Mouse (Mus musculus) brown adipose tissue, adult 24 weeks (tissue): ENCODE measurements around the gene Gtf2h4. TPM values are rescaled to one million over a fixed set of nuclear protein-coding genes. Genes with fewer than 3 reads are reported as not detected.
A peak's percentile ranks its signal among the peaks of the same experiment; 100 is the strongest.

ENCODE experiments used
- H3K27ac ChIP-seq: fragments of 200-500 bp; replicated peaks from 2 replicates; pipeline ENCODE4 v1.5.1; 2012; ENCODE audit warnings: low read depth, mild to moderate bottlenecking, low read length
- H3K4me1 ChIP-seq: fragments of 200-500 bp; 2 replicates; pipeline ENCODE4 v1.6.1; 2012; ENCODE audit warnings: low read length, mixed read lengths; ENCODE audit not compliant: control insufficient read depth, insufficient read depth, insufficient read length
- H3K4me3 ChIP-seq: fragments of 200-500 bp; 2 replicates; pipeline ENCODE4 v1.5.1; 2012; ENCODE audit warnings: low read depth, mild to moderate bottlenecking, low read length, moderate library complexity; ENCODE audit not compliant: insufficient read depth
- polyA plus RNA-seq: library from polyadenylated mRNA; stranded (reverse); fragments of >200 nt; gene quantifications from 2 replicates; pipeline ENCODE4 v1.2.4, GENCODE M21; 2012; ENCODE audit not compliant: missing spikeins, insufficient read depth, insufficient read length

Gtf2h4 gene
- polyA plus RNA-seq, 1 experiment: 19.0 TPM

DNA sequence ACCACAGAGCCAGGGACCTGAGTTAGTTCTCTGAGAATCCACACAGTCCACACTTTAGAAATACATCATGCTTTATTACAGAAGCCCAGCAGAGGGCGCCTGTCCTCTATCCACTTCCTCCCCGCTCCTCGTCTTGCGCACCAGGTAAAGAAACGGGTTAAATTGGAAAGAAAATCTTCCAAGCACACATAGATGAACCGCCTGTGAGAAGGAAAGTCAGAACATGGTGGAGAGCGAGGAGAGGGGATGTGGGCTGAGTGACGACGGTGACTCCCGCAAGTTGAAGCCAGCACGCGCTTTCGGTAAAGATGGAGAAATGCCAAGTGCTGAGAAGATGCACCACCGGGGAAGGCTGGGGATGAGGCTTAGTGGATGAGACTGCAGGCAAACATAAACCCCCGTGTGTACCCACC is 37.8 kb downstream of the Gtf2h4 start:
- peak overlapping the region; percentile 50 for H3K4me3 ChIP-seq
- H3K4me1 ChIP-seq: no peaks in the 10 kb centered on the region
- no peak overlapping the region for H3K27ac ChIP-seq

DNA sequence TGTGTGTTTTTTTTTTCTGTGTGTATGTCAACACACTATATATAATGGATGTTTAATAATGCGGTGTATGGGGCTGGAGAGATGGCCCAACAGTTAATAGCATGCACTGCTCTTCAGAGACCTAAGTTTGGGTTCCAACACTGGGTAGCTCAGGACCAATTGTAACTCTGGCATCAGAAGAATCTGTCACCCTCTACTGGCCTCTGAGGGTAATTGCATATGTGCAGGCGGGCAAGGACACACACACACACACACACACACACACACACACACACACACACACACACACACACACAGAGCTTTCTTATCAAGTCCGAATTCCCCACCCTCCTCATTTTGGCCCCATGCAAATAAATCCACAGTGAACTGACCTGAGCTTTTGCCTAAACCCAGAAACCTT is 38.3 kb downstream of the Gtf2h4 start:
- no peak overlapping the region for H3K4me3 ChIP-seq
- H3K27ac ChIP-seq: no peak overlapping the region

DNA sequence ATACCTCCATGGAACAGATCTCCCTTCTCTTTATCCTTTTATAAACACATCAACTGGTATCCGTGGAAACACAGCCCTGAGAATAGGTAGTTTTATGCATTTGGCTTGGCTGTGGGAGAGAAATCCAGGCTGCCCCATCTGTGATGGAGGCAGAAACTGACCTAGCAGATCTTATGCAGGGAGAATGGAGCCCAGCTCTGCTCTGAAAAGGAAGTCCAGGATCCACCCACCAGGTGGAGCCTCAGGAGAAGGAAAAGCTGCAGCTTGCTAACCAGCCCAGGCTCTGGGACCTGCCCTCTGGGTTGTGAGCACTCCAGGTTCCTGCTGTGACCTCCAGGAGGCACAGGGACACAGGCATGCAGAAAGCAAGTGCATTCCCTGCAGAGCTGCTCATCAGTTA is 39.5 kb downstream of the Gtf2h4 start:
- Histone ChIP-seq H3K4me3 (no peak overlapping the region), H3K27ac (no peak overlapping the region), H3K4me1 (no peaks in the 10 kb centered on the region)

More for the DNA sequence above, 38.3 kb downstream of the Gtf2h4 start:
- H3K4me1 ChIP-seq: no peaks in the 10 kb centered on the region

DNA sequence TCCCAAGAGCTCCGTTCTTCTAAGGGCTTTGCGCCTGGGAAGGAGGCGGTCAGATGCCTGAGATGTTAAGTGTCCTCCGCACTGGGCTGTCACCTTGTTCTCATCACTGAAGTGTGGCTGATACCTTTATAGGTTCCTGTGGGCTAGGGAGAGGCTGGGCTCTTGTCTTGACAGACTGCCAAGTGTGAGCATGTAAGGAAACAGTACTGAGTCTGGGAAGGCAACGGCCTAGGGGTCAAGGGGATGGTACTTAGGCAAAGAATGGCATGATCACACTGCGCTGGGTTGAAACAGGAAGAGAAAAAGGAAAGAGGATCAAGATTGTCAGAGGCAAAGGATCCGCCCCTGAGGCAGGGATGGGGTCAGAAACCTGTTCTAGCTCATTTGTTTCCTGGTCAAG is 47.0 kb downstream of the Gtf2h4 start, which contains the start of gene Gm9573:
TSS of gene Gm9573 (minus strand) at position 101 of the 400 bp plus-strand sequence.
- H3K4me3 ChIP-seq: no peak within 1 kb of the TSS
- H3K27ac ChIP-seq: no peak within 1 kb of the TSS
- H3K4me1 ChIP-seq: no peaks in the 10 kb centered on the region

Other genes starting within 250 kb of the Gtf2h4 start
- gene H2-Q6, start 248.9 kb downstream of the Gtf2h4 start, polyA plus RNA-seq: 6.4 and 9.4 TPM in 2 replicates
- 9.1 and 23.4 TPM in 2 replicates for gene H2-Q7, start 234.6 kb downstream of the Gtf2h4 start, polyA plus RNA-seq
- 164 and 201 TPM in 2 replicates for gene H2-Q10, start 203.7 kb downstream of the Gtf2h4 start, polyA plus RNA-seq
- not detected in 2 replicates for gene Pou5f1, start 167.7 kb downstream of the Gtf2h4 start, polyA plus RNA-seq
- 1.1 and 3.6 TPM in 2 replicates for gene Tcf19, start 156.9 kb downstream of the Gtf2h4 start, polyA plus RNA-seq
- gene Cchcr1, start 156.6 kb downstream of the Gtf2h4 start, polyA plus RNA-seq: 0.88 and 2.3 TPM in 2 replicates
- gene Psors1c2, start 140.5 kb downstream of the Gtf2h4 start, polyA plus RNA-seq: not detected in 2 replicates
- gene Cdsn, start 121.6 kb downstream of the Gtf2h4 start, polyA plus RNA-seq: 19.7 TPM in 2 replicates
- not detected in 2 replicates for gene 2300002M23Rik, start 106.3 kb downstream of the Gtf2h4 start, polyA plus RNA-seq
- gene Sfta2, start 72.2 kb downstream of the Gtf2h4 start, polyA plus RNA-seq: not detected in 2 replicates
- gene Gm9573, start 47.1 kb downstream of the Gtf2h4 start, polyA plus RNA-seq: not detected in 2 replicates
- gene Mucl3, start 30.0 kb downstream of the Gtf2h4 start, polyA plus RNA-seq: not detected in 2 replicates
- 18.1 and 18.5 TPM in 2 replicates for gene Vars2, start 6.1 kb downstream of the Gtf2h4 start, polyA plus RNA-seq
- 4.2 and 4.5 TPM in 2 replicates for gene Ddr1, start 30.9 kb upstream of the Gtf2h4 start, polyA plus RNA-seq
- gene Ier3, start 147.9 kb upstream of the Gtf2h4 start, polyA plus RNA-seq: 19.2 and 52.4 TPM in 2 replicates
- gene Flot1, start 149.5 kb upstream of the Gtf2h4 start, polyA plus RNA-seq: 38.1 and 61.2 TPM in 2 replicates
- 32.5 and 58.6 TPM in 2 replicates for gene Tubb5, start 164.6 kb upstream of the Gtf2h4 start, polyA plus RNA-seq
- gene Mdc1, start 167.8 kb upstream of the Gtf2h4 start, polyA plus RNA-seq: 3.0 and 3.3 TPM in 2 replicates
- 1.4 and 2.8 TPM in 2 replicates for gene Nrm, start 187.6 kb upstream of the Gtf2h4 start, polyA plus RNA-seq
- gene Ppp1r18, start 191.9 kb upstream of the Gtf2h4 start, polyA plus RNA-seq: 7.4 and 8.8 TPM in 2 replicates
- gene Dhx16, start 206.1 kb upstream of the Gtf2h4 start, polyA plus RNA-seq: 17.0 and 26.4 TPM in 2 replicates
- gene 2310061I04Rik, start 223.7 kb upstream of the Gtf2h4 start, polyA plus RNA-seq: 125 and 142 TPM in 2 replicates
- 19.1 and 42.2 TPM in 2 replicates for gene Atat1, start 236.3 kb upstream of the Gtf2h4 start, polyA plus RNA-seq
- 111 and 132 TPM in 2 replicates for gene Mrps18b, start 242.7 kb upstream of the Gtf2h4 start, polyA plus RNA-seq
- gene Ppp1r10, start 242.7 kb upstream of the Gtf2h4 start, polyA plus RNA-seq: 13.4 and 49.3 TPM in 2 replicates